Mouse (Mus musculus) heart, embryonic 16.5 days (tissue): ENCODE data around the gene Itga9. TPM values are rescaled to one million over a fixed set of nuclear protein-coding genes. Genes with fewer than 3 reads are reported as not detected.

Source experiments
- ATAC-seq: fragments of 200-750 bp; cut with Nextera tagmentation; replicated peaks from 2 replicates; pipeline ENCODE4 v1.8.0; 2017; ENCODE audit warnings: moderate number of reproducible peaks; ENCODE audit not compliant: insufficient read depth, low FRiP score; ENCODE audit errors: extremely low read depth
- H3K27ac ChIP-seq: fragments of 300-500 bp; sonication (generic); 2 replicates; pipeline ENCODE4 v1.5.1; 2014; ENCODE audit warnings: mild to moderate bottlenecking, low read length, control low read depth, moderate library complexity
- H3K27me3 ChIP-seq: fragments of 300-500 bp; sonication (generic); 2 replicates; pipeline ENCODE4 v1.6.1; 2014; ENCODE audit warnings: low read length, mixed read lengths; ENCODE audit not compliant: control insufficient read depth, insufficient read depth
- H3K36me3 ChIP-seq: fragments of 300-500 bp; sonication (generic); 2 replicates; pipeline ENCODE4 v1.6.1; 2014; ENCODE audit not compliant: control insufficient read depth, insufficient read depth
- H3K4me1 ChIP-seq: fragments of 300-500 bp; sonication (generic); 2 replicates; pipeline ENCODE4 v1.6.1; 2014; ENCODE audit warnings: low read length, mixed read lengths; ENCODE audit not compliant: control insufficient read depth, insufficient read depth
- H3K4me2 ChIP-seq: fragments of 300-500 bp; sonication (generic); 2 replicates; pipeline ENCODE4 v1.6.1; 2014; ENCODE audit warnings: low read depth, mild to moderate bottlenecking, control low read depth, low read length
- H3K4me3 ChIP-seq: fragments of 300-500 bp; sonication (generic); 2 replicates; pipeline ENCODE4 v1.5.1; 2014; ENCODE audit warnings: mild to moderate bottlenecking, control low read depth, low read length
- H3K9ac ChIP-seq: fragments of 300-500 bp; sonication (generic); 2 replicates; pipeline ENCODE4 v1.6.1; 2014; ENCODE audit warnings: low read length, control low read depth
- H3K9me3 ChIP-seq: fragments of 300-500 bp; sonication (generic); replicated peaks from 2 replicates; pipeline ENCODE4 v1.6.1; 2016; ENCODE audit warnings: low read length; ENCODE audit not compliant: control insufficient read depth
- WGBS: fragments of 180-500 bp; shearing (Covaris S2); extraction: QIAGEN DNeasy Blood & Tissue Kit; methylation state at CpG from one replicate; pipeline ENCODE4 v1.1.7; 2014; 5-methylcytosine and 5-hydroxymethylcytosine counted together
- polyA plus RNA-seq: library from polyadenylated mRNA; unstranded; fragments of >200 nt; fragmentation: Nextera tagmentation; extraction: Ambion mirVana; gene quantifications from 2 replicates; pipeline ENCODE4 v1.2.1, GENCODE M21; 2015

The Itga9 gene
- polyA plus RNA-seq, 1 experiment from 2014 or later: 3.1 TPM

GRCm38 (mm10) chr9:118950061-118950460 is 343.6 kb downstream of the Itga9 start:
- H3K27me3 ChIP-seq: no peaks in the 10 kb centered on the region
- H3K27ac ChIP-seq: no peak overlapping the region
- 72% methylated on average over 10 of the region's 10 CpGs for WGBS
- no peaks in the 10 kb centered on the region for H3K9me3 ChIP-seq
- H3K36me3 ChIP-seq: no peaks in the 10 kb centered on the region
- ATAC-seq: no peak
- no peak overlapping the region for H3K4me3 ChIP-seq
- H3K9ac ChIP-seq: no peak overlapping the region
- no peak overlapping the region for H3K4me2 ChIP-seq
- peaks cover 30% of the 10 kb centered on the region for H3K4me1 ChIP-seq

Other genes starting within 250 kb of the Itga9 start
- 0.09 and 0.11 TPM in 2 replicates for gene Eomes, start 128.5 kb upstream of the Itga9 start, polyA plus RNA-seq
- 51.5 and 54.6 TPM in 2 replicates for gene Golga4, start 100.4 kb upstream of the Itga9 start, polyA plus RNA-seq